ENCODE assay signal across 19 mouse cellular contexts in genomic region chr2:90749676-90750459, GRCm38 (mm10). TPM values are rescaled to one million over a fixed set of nuclear protein-coding genes. Genes with fewer than 3 reads are reported as not detected.
DNase-seq lines count a peak whose midpoint lies in the region; ATAC-seq lines count a peak whose summit lies in the region.
"Had no signal": no experiment of that assay in that cellular context is flagged by ENCODE, and none has a peak within 500 bp of the region (broad histone marks: within the 10 kb centered on the region; RNA-seq: fewer than 3 reads in every experiment).

No protein-coding gene starts in this region.

- H3K36me3 ChIP-seq in heart, embryonic 11.5 days (ENCODE audit: control insufficient read depth, insufficient read depth, low read length): peaks cover 35% of the 10 kb centered on the region

- no peak for ATAC-seq in heart, embryonic 11.5 days (replicated peaks; ENCODE audit: insufficient number of reproducible peaks, low FRiP score, low TSS enrichment)
- ATAC-seq: liver, embryonic 12.5 days had no signal

- no peak overlapping the region for H3K4me2 ChIP-seq in heart, embryonic 11.5 days
- H3K4me2 ChIP-seq: embryonic facial prominence, embryonic 13.5 days; hindbrain, embryonic 15.5 days; liver, embryonic 12.5 days had no signal

- peaks cover 8% of the 10 kb centered on the region; the same call in 1 of the 2 replicates for H3K4me1 ChIP-seq in heart, embryonic 11.5 days (ENCODE audit: control insufficient read depth, insufficient read depth, low read length)

- intact Hi-C loops in heart, postnatal 25 days (cut with DNase I): loop anchor here (10.0 kb wide), 1 partner anchor 315 kb away; no protein-coding TSS in a partner anchor

- 76% methylated on average over 6 of the region's 6 CpGs for WGBS in heart, embryonic 11.5 days (ENCODE audit: insufficient replicate concordance)

- no peak overlapping the region for H3K4me3 ChIP-seq in heart, embryonic 11.5 days (ENCODE audit: low read depth, low read length)
- H3K4me3 ChIP-seq: embryonic facial prominence, embryonic 13.5 days; hindbrain, embryonic 15.5 days; limb, embryonic 10.5 days; liver, embryonic 12.5 days; myocyte had no signal

- no peak overlapping the region for H3K9ac ChIP-seq in heart, embryonic 11.5 days (ENCODE audit: low read depth, low read length)
- H3K9ac ChIP-seq: embryonic facial prominence, embryonic 13.5 days; hindbrain, embryonic 15.5 days; liver, embryonic 12.5 days had no signal

- H3K9me3 ChIP-seq in heart, embryonic 11.5 days (replicated peaks; ENCODE audit: control insufficient read depth, low read length): no peaks in the 10 kb centered on the region
- H3K9me3 ChIP-seq: embryonic facial prominence, embryonic 13.5 days; hindbrain, embryonic 15.5 days; limb, embryonic 10.5 days; liver, embryonic 12.5 days had no signal

- no peak overlapping the region for H3K27ac ChIP-seq in heart, embryonic 11.5 days (ENCODE audit: low read depth, low read length)
- H3K27ac ChIP-seq: embryonic facial prominence, embryonic 13.5 days; hindbrain, embryonic 15.5 days; limb, embryonic 10.5 days; liver, embryonic 12.5 days had no signal

- DNase-seq in heart, adult 9 months (ENCODE audit: low spot score in 2 of 2): peak; percentile 3 to 17
- DNase-seq in 416B (ENCODE audit: low read depth): peak; percentile 61
- DNase-seq in MEL-GATA-1-ER (ENCODE audit: extremely low read depth, low read depth): peak; percentile 20
- peak; percentile 2 for DNase-seq in heart, postnatal 25 days (ENCODE audit: low spot score)
- DNase-seq in adrenal gland, postnatal 25 days: no peak
- DNase-seq in cerebellum, postnatal 4 days (ENCODE audit: low spot score in 2 of 2): no peak
- DNase-seq in c-Kit-positive CD71-positive TER-119-positive erythroid progenitor cells, embryonic 14.5 days (ENCODE audit: low spot score): no peak
- DNase-seq: cerebellum, adult 11-12 months; kidney, adult 11 months; kidney, postnatal 36 days; retina, postnatal 1 day had no signal

- H3K27me3 ChIP-seq in heart, embryonic 11.5 days (ENCODE audit: control insufficient read depth, insufficient read depth, low read length): no peaks in the 10 kb centered on the region
- H3K27me3 ChIP-seq: embryonic facial prominence, embryonic 13.5 days; hindbrain, embryonic 15.5 days; liver, embryonic 12.5 days had no signal

RNA-seq across cellular contexts. Expression of gene Fnbp4, which starts 4.7 kb away (rescaled TPM):
- 62.3 and 73.4 TPM in 2 replicates for polyA plus RNA-seq in heart, embryonic 11.5 days (2014; fragmentation: Nextera tagmentation; extraction: Ambion mirVana)
- 10 to 100 TPM; 13.4 to 15.4 TPM for total RNA-seq in heart, postnatal 25 days (2021)
- total RNA-seq in adrenal gland, postnatal 25 days (2021): 65.2 and 72.0 TPM in 2 replicates

RNA-seq across cellular contexts. Expression of gene Agbl2, which starts 32.7 kb away (rescaled TPM):
- 1.1 and 1.2 TPM in 2 replicates for polyA plus RNA-seq in heart, embryonic 11.5 days (2014; fragmentation: Nextera tagmentation; extraction: Ambion mirVana)
- 1 to 10 TPM; 1.1 to 1.2 TPM for total RNA-seq in heart, postnatal 25 days (2021)
- 0.67 and 1.5 TPM in 2 replicates for total RNA-seq in adrenal gland, postnatal 25 days (2021)
- total RNA-seq: common myeloid progenitor, adult 5-6 weeks; neutrophil, adult 5-6 weeks had no signal
- polyA plus RNA-seq: myocyte had no signal

Comparison
In these comparisons a context has a peak if more than half of its experiments do, and no peak if none do; other contexts are left out.
1. DNase-seq: peak in heart, adult 9 months (2 of 2), 416B (single experiment), MEL-GATA-1-ER (single experiment) and heart, postnatal 25 days (single experiment); none in adrenal gland, postnatal 25 days (single experiment), cerebellum, postnatal 4 days (0 of 2) and c-Kit-positive CD71-positive TER-119-positive erythroid progenitor cells, embryonic 14.5 days (single experiment).